Mouse (Mus musculus) heart, adult 2 months (tissue): Measurements from ENCODE around the gene Rdh9.

Experiments
- CTCF ChIP-seq: fragments of 200-600 bp; IDR thresholded peaks from 2 replicates; pipeline ENCODE4 v1.8.1; 2022; ENCODE audit warnings: antibody characterized with exemption, mild to moderate bottlenecking, moderate library complexity
- POLR2A ChIP-seq: fragments of 200-500 bp; IDR thresholded peaks from 2 replicates; pipeline ENCODE4 v1.6.1; 2011; ENCODE audit warnings: mild to moderate bottlenecking, low read depth, low read length, control low read depth; ENCODE audit not compliant: insufficient read depth

GRCm38 (mm10) chr10:127802236-127802635 is 26.1 kb downstream of the Rdh9 start:
- TF ChIP-seq POLR2A = no peak
- no peak for TF ChIP-seq CTCF
